Mouse (Mus musculus): ENCODE results near the gene Rbfox3.

DNA sequence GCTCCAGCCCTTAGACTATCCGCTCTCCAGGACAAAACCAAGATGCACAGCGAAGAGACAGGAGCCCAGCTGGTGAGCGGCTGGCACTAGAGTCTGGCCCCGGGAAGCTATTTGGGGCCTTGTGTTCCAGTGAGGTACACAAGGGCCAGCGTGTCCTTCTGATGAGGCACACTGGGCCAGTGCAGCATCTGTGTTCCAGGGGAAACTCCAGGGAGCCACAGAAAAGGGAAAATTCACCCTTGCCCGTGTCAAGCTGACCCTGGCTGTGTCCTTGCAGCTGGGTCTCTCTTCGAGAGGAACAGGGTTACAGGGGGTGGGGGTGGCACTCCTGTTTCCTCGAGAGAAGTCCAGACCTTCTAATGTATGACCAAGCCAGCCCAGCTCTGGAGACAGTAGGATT is 25.8 kb downstream of the Rbfox3 start:
- TF ChIP-seq EP300 (optimal IDR thresholded peaks at IDR 0.05) (no peak), CTCF (IDR thresholded peaks at IDR 0.05; ENCODE audit: low read depth) (no peak)

Measured in stomach, postnatal 0 days (tissue).